Mouse (Mus musculus): ENCODE data around the gene F13a1.

GRCm38 (mm10) chr13:36901603-36902002 lies 148.4 kb downstream of the F13a1 start:
- no peak for TF ChIP-seq RCOR1 (IDR thresholded peaks at IDR 0.05; ENCODE audit: low read depth, low read length)
- no peak for TF ChIP-seq SIN3A (IDR thresholded peaks at IDR 0.05; ENCODE audit: low read length)
- no peak for TF ChIP-seq CTCF (IDR thresholded peaks at IDR 0.05 in 2 of 3, conservative IDR thresholded peaks at IDR 0.05 in 1 of 3; ENCODE audit: control insufficient read depth in 1 of 3, insufficient read depth in 1 of 3, low read depth in 2 of 3, low read length in 3 of 3, poor library complexity in 1 of 3, severe bottlenecking in 1 of 3)
- TF ChIP-seq E2F4 (IDR thresholded peaks at IDR 0.05; ENCODE audit: borderline replicate concordance, low read depth, low read length), result no peak
- TF ChIP-seq MYC (IDR thresholded peaks at IDR 0.05; ENCODE audit: low read depth, low read length), result no peak
- TF ChIP-seq CHD1 (IDR thresholded peaks at IDR 0.05; ENCODE audit: low read depth, low read length), result no peak
- no peak for TF ChIP-seq POLR2A (IDR thresholded peaks at IDR 0.05; ENCODE audit: control insufficient read depth in 1 of 2, insufficient read depth in 1 of 2, low read depth in 1 of 2, low read length in 2 of 2, poor library complexity in 1 of 2)
